Mouse (Mus musculus) intestine, embryonic 16.5 days (tissue): Measurements from ENCODE around the gene Itga2b. TPM values are rescaled to one million over a fixed set of nuclear protein-coding genes. Genes with fewer than 3 reads are reported as not detected.

Experiments used
- ATAC-seq: fragments of 200-750 bp; cut with Nextera tagmentation; 2 replicates; pipeline ENCODE4 v1.8.0; 2017; ENCODE audit warnings: moderate TSS enrichment, moderate library complexity
- H3K27ac ChIP-seq: fragments of 300-500 bp; sonication (generic); 2 replicates; pipeline ENCODE4 v1.5.1; 2014; ENCODE audit warnings: mild to moderate bottlenecking, low read length
- H3K27me3 ChIP-seq: fragments of 300-500 bp; sonication (generic); replicated peaks from 2 replicates; pipeline ENCODE4 v1.6.1; 2014; ENCODE audit warnings: low read length, control low read depth, mixed read lengths; ENCODE audit not compliant: control insufficient read depth, insufficient read depth
- H3K36me3 ChIP-seq: fragments of 300-500 bp; sonication (generic); 2 replicates; pipeline ENCODE4 v1.6.1; 2014; ENCODE audit warnings: low read length, control low read depth; ENCODE audit not compliant: control insufficient read depth, insufficient read depth
- H3K4me1 ChIP-seq: fragments of 300-500 bp; sonication (generic); 2 replicates; pipeline ENCODE4 v1.6.1; 2014; ENCODE audit warnings: low read length, control low read depth, mixed read lengths; ENCODE audit not compliant: control insufficient read depth, insufficient read depth
- H3K4me2 ChIP-seq: fragments of 300-500 bp; sonication (generic); 2 replicates; pipeline ENCODE4 v1.6.1; 2014; ENCODE audit warnings: low read depth, low read length, control low read depth
- H3K4me3 ChIP-seq: fragments of 300-500 bp; sonication (generic); 2 replicates; pipeline ENCODE4 v1.5.1; 2014; ENCODE audit warnings: mild to moderate bottlenecking, low read length
- H3K9ac ChIP-seq: fragments of 300-500 bp; sonication (generic); 2 replicates; pipeline ENCODE4 v1.6.1; 2014; ENCODE audit warnings: low read depth, low read length
- H3K9me3 ChIP-seq: fragments of 300-500 bp; sonication (generic); 2 replicates; pipeline ENCODE4 v1.6.1; 2016; ENCODE audit warnings: low read length, control low read depth; ENCODE audit not compliant: control insufficient read depth
- WGBS: fragments of 180-500 bp; shearing (Covaris S2); extraction: QIAGEN DNeasy Blood & Tissue Kit; methylation state at CpG from one replicate; pipeline ENCODE4 v1.1.7; 2014; 5-methylcytosine and 5-hydroxymethylcytosine counted together
- polyA plus RNA-seq: library from polyadenylated mRNA; unstranded; fragments of >200 nt; fragmentation: Nextera tagmentation; extraction: Ambion mirVana; gene quantifications from 2 replicates; pipeline ENCODE4 v1.2.1, GENCODE M21; 2015

Gene Itga2b
- polyA plus RNA-seq, 1 experiment from 2014 or later = 3.7 TPM

GRCm38 (mm10) chr11:102440255-102440654 lies 29.7 kb downstream of the Itga2b start:
- WGBS = 89% methylated on average over 8 of the region's 8 CpGs

GRCm38 (mm10) chr11:102439093-102440082 lies 30.5 kb downstream of the Itga2b start:
- WGBS = 81% methylated on average over 14 of the region's 14 CpGs
- no peaks in the 10 kb centered on the region for H3K27me3 ChIP-seq
- H3K4me1 ChIP-seq = peaks cover 20% of the 10 kb centered on the region
- H3K4me3 ChIP-seq = no peak overlapping the region
- ATAC-seq = no peak
- no peak overlapping the region for H3K4me2 ChIP-seq
- H3K9ac ChIP-seq = no peak overlapping the region
- H3K27ac ChIP-seq = no peak overlapping the region
- H3K9me3 ChIP-seq = no peaks in the 10 kb centered on the region
- peaks cover 18% of the 10 kb centered on the region for H3K36me3 ChIP-seq

More at GRCm38 (mm10) chr11:102440255-102440654, 29.7 kb downstream of the Itga2b start:
- H3K36me3 ChIP-seq = peaks cover 11% of the 10 kb centered on the region
- H3K9me3 ChIP-seq = no peaks in the 10 kb centered on the region
- no peak overlapping the region for H3K9ac ChIP-seq
- H3K4me1 ChIP-seq = peaks cover 25% of the 10 kb centered on the region
- H3K27ac ChIP-seq = no peak overlapping the region
- H3K4me2 ChIP-seq = no peak overlapping the region
- no peak overlapping the region for H3K4me3 ChIP-seq
- no peak for ATAC-seq
- no peaks in the 10 kb centered on the region for H3K27me3 ChIP-seq

GRCm38 (mm10) chr11:102438212-102439092 lies 31.5 kb downstream of the Itga2b start:
- 17% methylated on average over 77 of the region's 77 CpGs for WGBS
- H3K4me1 ChIP-seq = peaks cover 17% of the 10 kb centered on the region
- H3K27me3 ChIP-seq = no peaks in the 10 kb centered on the region
- peak overlapping the region; percentile 66 for H3K9ac ChIP-seq
- peak overlapping the region; percentile 56 for H3K4me3 ChIP-seq
- H3K4me2 ChIP-seq = peak overlapping the region; percentile 100
- ATAC-seq = peak; percentile 41
- no peak overlapping the region for H3K27ac ChIP-seq
- no peaks in the 10 kb centered on the region for H3K9me3 ChIP-seq
- peaks cover 18% of the 10 kb centered on the region for H3K36me3 ChIP-seq

- Histone ChIP-seq H3K4me1 (peaks cover 17% of the 10 kb centered on the region), H3K27ac (peak overlapping the region; percentile 28; the same call in 1 of the 2 replicates), H3K27me3 (no peaks in the 10 kb centered on the region), H3K4me3 (peak overlapping the region; percentile 56), H3K9me3 (no peaks in the 10 kb centered on the region), H3K36me3 (peaks cover 16% of the 10 kb centered on the region), H3K4me2 (peak overlapping the region; percentile 100), H3K9ac (peak overlapping the region; percentile 66)
- WGBS = 8% methylated on average over 87 of the region's 87 CpGs
- ATAC-seq = peak; percentile 47
Measured at GRCm38 (mm10) chr11:102437120-102438061, 32.5 kb downstream of the Itga2b start.

GRCm38 (mm10) chr11:102436471-102436790 lies 33.5 kb downstream of the Itga2b start:
- H3K4me3 ChIP-seq = no peak overlapping the region
- peaks cover 13% of the 10 kb centered on the region for H3K36me3 ChIP-seq
- H3K9ac ChIP-seq = no peak overlapping the region
- H3K4me1 ChIP-seq = peaks cover 25% of the 10 kb centered on the region
- H3K4me2 ChIP-seq = no peak overlapping the region
- no peak for ATAC-seq
- WGBS = 79% methylated on average over 10 of the region's 10 CpGs
- H3K27me3 ChIP-seq = no peaks in the 10 kb centered on the region
- H3K9me3 ChIP-seq = no peaks in the 10 kb centered on the region
- H3K27ac ChIP-seq = no peak overlapping the region

- H3K27me3 ChIP-seq = no peaks in the 10 kb centered on the region
- 91% methylated on average over 18 of the region's 18 CpGs for WGBS
- H3K27ac ChIP-seq = no peak overlapping the region
- H3K36me3 ChIP-seq = peaks cover 13% of the 10 kb centered on the region
- H3K9ac ChIP-seq = no peak overlapping the region
- H3K9me3 ChIP-seq = no peaks in the 10 kb centered on the region
- H3K4me2 ChIP-seq = no peak overlapping the region
- no peak for ATAC-seq
- H3K4me3 ChIP-seq = no peak overlapping the region
- H3K4me1 ChIP-seq = peaks cover 29% of the 10 kb centered on the region
Measured at GRCm38 (mm10) chr11:102435754-102436470, 34.0 kb downstream of the Itga2b start.

- H3K36me3 ChIP-seq = peaks cover 13% of the 10 kb centered on the region
- WGBS = 89% methylated on average over 11 of the region's 11 CpGs
Measured at GRCm38 (mm10) chr11:102434816-102435705, 34.9 kb downstream of the Itga2b start.

More at GRCm38 (mm10) chr11:102434816-102435705, 34.9 kb downstream of the Itga2b start:
- no peak overlapping the region for H3K4me2 ChIP-seq
- peaks cover 29% of the 10 kb centered on the region for H3K4me1 ChIP-seq
- no peak for ATAC-seq
- no peak overlapping the region for H3K4me3 ChIP-seq
- no peak overlapping the region for H3K9ac ChIP-seq
- no peaks in the 10 kb centered on the region for H3K9me3 ChIP-seq
- no peak overlapping the region for H3K27ac ChIP-seq
- H3K27me3 ChIP-seq = no peaks in the 10 kb centered on the region
